Mouse (Mus musculus) layer of hippocampus, postnatal 36 days (tissue): ENCODE measurements at regions not wholly inside any gene's neighbourhood (a gene's known extent, or its start where the extent isn't known, plus 50 kb on each side); places are given as distances from the start of the nearest gene placed in this dataset.

ENCODE experiments used
- DNase-seq, 2 experiments: peaks; one replicate each; pipeline ENCODE4 v3.0.0; 2022

- no peak for DNase-seq
Observed at GRCm38 (mm10) chr15:74461935-74462334, 174.2 kb downstream of the Mroh4 start.

- DNase-seq, result peak in 1 of 2 experiments; percentile 19
Observed at GRCm38 (mm10) chr15:74459345-74459975, 176.7 kb downstream of the Mroh4 start.

GRCm38 (mm10) chr15:74458940-74459339 lies 177.2 kb downstream of the Mroh4 start:
- peak; percentile 69 to 71 for DNase-seq

- no peak for DNase-seq
Observed at GRCm38 (mm10) chr15:74457965-74458364, 178.2 kb downstream of the Mroh4 start.

GRCm38 (mm10) chr15:74456675-74457040 lies 179.5 kb downstream of the Mroh4 start:
- DNase-seq, result no peak

- DNase-seq, result no peak
Observed at GRCm38 (mm10) chr15:74455921-74456674, 180.1 kb downstream of the Mroh4 start.

GRCm38 (mm10) chr15:74454543-74454942 lies 181.6 kb downstream of the Mroh4 start:
- DNase-seq, result no peak

GRCm38 (mm10) chr15:74453810-74454209 lies 182.3 kb downstream of the Mroh4 start:
- DNase-seq, result no peak

GRCm38 (mm10) chr15:74452426-74452825 lies 183.7 kb downstream of the Mroh4 start:
- DNase-seq, result no peak

GRCm38 (mm10) chr15:74441889-74442288 lies 194.3 kb downstream of the Mroh4 start:
- peak in 1 of 2 experiments; percentile 26 for DNase-seq

- no peak for DNase-seq
Observed at GRCm38 (mm10) chr15:74426989-74427388, 209.2 kb downstream of the Mroh4 start.

GRCm38 (mm10) chr15:74423001-74423400 lies 213.2 kb downstream of the Mroh4 start:
- no peak for DNase-seq

- DNase-seq, result no peak
Observed at GRCm38 (mm10) chr15:74420550-74420949, 215.6 kb downstream of the Mroh4 start.

GRCm38 (mm10) chr15:74418635-74419034 lies 217.5 kb downstream of the Mroh4 start:
- DNase-seq, result no peak

- peak in 1 of 2 experiments; percentile 41 for DNase-seq
Observed at GRCm38 (mm10) chr15:74413217-74413616, 222.9 kb downstream of the Mroh4 start.

GRCm38 (mm10) chr15:74412261-74412660 lies 223.9 kb downstream of the Mroh4 start:
- no peak for DNase-seq

- no peak for DNase-seq
Observed at GRCm38 (mm10) chr15:74411097-74411496, 225.1 kb downstream of the Mroh4 start.

- DNase-seq, result no peak
Observed at GRCm38 (mm10) chr15:74404866-74405265, 231.3 kb downstream of the Mroh4 start.

- DNase-seq, result no peak
Observed at GRCm38 (mm10) chr15:74401275-74401674, 234.9 kb downstream of the Mroh4 start.

- peak in 1 of 2 experiments; percentile 13 for DNase-seq
Observed at GRCm38 (mm10) chr15:74396029-74396428, 240.1 kb downstream of the Mroh4 start.

- no peak for DNase-seq
Observed at GRCm38 (mm10) chr15:74387533-74387932, 248.6 kb downstream of the Mroh4 start.

- no peak for DNase-seq
Observed at GRCm38 (mm10) chr15:74382556-74382955, 253.6 kb downstream of the Mroh4 start.

- no peak for DNase-seq
Observed at GRCm38 (mm10) chr15:74379366-74379765, 256.8 kb downstream of the Mroh4 start.

GRCm38 (mm10) chr15:74369461-74369860 lies 266.7 kb downstream of the Mroh4 start:
- DNase-seq, result no peak
